Mouse (Mus musculus) lung, embryonic 16.5 days (tissue): ENCODE data around the gene Tut1. TPM values are rescaled to one million over a fixed set of nuclear protein-coding genes. Genes with fewer than 3 reads are reported as not detected.
A peak's percentile ranks its signal among the peaks of the same experiment; 100 is the strongest.
"Not testable (repeated sequence)": the region's sequence is repeated elsewhere in the genome, so short reads cannot be mapped to it uniquely, and the experiment has no call there.

Source experiments
- ATAC-seq: fragments of 200-750 bp; cut with Nextera tagmentation; 2 replicates; pipeline ENCODE4 v1.8.0; 2017; ENCODE audit warnings: low read depth, mild to moderate bottlenecking, moderate library complexity
- H3K27ac ChIP-seq: fragments of 300-500 bp; sonication (generic); 2 replicates; pipeline ENCODE4 v1.5.1; 2014; ENCODE audit warnings: mild to moderate bottlenecking, control low read depth, low read length
- H3K27me3 ChIP-seq: fragments of 300-500 bp; sonication (generic); 2 replicates; pipeline ENCODE4 v1.6.1; 2014; ENCODE audit warnings: low read depth, low read length, mixed read lengths; ENCODE audit not compliant: control insufficient read depth, insufficient read depth
- H3K36me3 ChIP-seq: fragments of 300-500 bp; sonication (generic); 2 replicates; pipeline ENCODE4 v1.6.1; 2014; ENCODE audit warnings: low read length; ENCODE audit not compliant: control insufficient read depth, insufficient read depth
- H3K4me1 ChIP-seq: fragments of 300-500 bp; sonication (generic); replicated peaks from 2 replicates; pipeline ENCODE4 v1.6.1; 2014; ENCODE audit warnings: low read length, mixed read lengths; ENCODE audit not compliant: control insufficient read depth, insufficient read depth
- H3K4me2 ChIP-seq: fragments of 300-500 bp; sonication (generic); 2 replicates; pipeline ENCODE4 v1.6.1; 2014; ENCODE audit warnings: low read depth, low read length, control low read depth
- H3K4me3 ChIP-seq: fragments of 300-500 bp; sonication (generic); 2 replicates; pipeline ENCODE4 v1.5.1; 2014; ENCODE audit warnings: mild to moderate bottlenecking, low read length, control low read depth
- H3K9ac ChIP-seq: fragments of 300-500 bp; sonication (generic); 2 replicates; pipeline ENCODE4 v1.6.1; 2014; ENCODE audit warnings: low read length, control low read depth
- H3K9me3 ChIP-seq: fragments of 300-500 bp; sonication (generic); 2 replicates; pipeline ENCODE4 v1.6.1; 2016; ENCODE audit warnings: low read length; ENCODE audit not compliant: control insufficient read depth
- WGBS: fragments of 180-500 bp; shearing (Covaris S2); extraction: QIAGEN DNeasy Blood & Tissue Kit; methylation state at CpG from one replicate; pipeline ENCODE4 v1.1.7; 2014; 5-methylcytosine and 5-hydroxymethylcytosine counted together
- polyA plus RNA-seq: library from polyadenylated mRNA; unstranded; fragments of >200 nt; fragmentation: Nextera tagmentation; extraction: Ambion mirVana; gene quantifications from 2 replicates; pipeline ENCODE4 v1.2.1, GENCODE M21; 2015

Tut1 gene
- polyA plus RNA-seq, 1 experiment from 2014 or later: 27.5 TPM

GRCm38 (mm10) chr19:8992769-8993624 lies 39.4 kb downstream of the Tut1 start:
- Histone ChIP-seq H3K9me3 (no peaks in the 10 kb centered on the region), H3K4me2 (peak overlapping the region; percentile 66), H3K9ac (peak overlapping the region; percentile 56), H3K4me3 (peak overlapping the region; percentile 34), H3K4me1 (peaks cover 61% of the 10 kb centered on the region), H3K36me3 (no peaks in the 10 kb centered on the region), H3K27me3 (no peaks in the 10 kb centered on the region), H3K27ac (peak overlapping the region; percentile 95)
- ATAC-seq: peak; percentile 8
- WGBS: 32% methylated on average over 12 of the region's 12 CpGs

GRCm38 (mm10) chr19:8993625-8993912 lies 39.9 kb downstream of the Tut1 start:
- Histone ChIP-seq H3K4me3 (no peak overlapping the region), H3K4me2 (peak overlapping the region; percentile 66; the same call in 1 of the 2 replicates), H3K9ac (no peak overlapping the region; the same call in 1 of the 2 replicates), H3K4me1 (peaks cover 61% of the 10 kb centered on the region), H3K27ac (no peak overlapping the region), H3K9me3 (no peaks in the 10 kb centered on the region), H3K36me3 (no peaks in the 10 kb centered on the region), H3K27me3 (no peaks in the 10 kb centered on the region)
- 55% methylated on average over 2 of the region's 2 CpGs for WGBS
- no peak for ATAC-seq

- H3K9me3 ChIP-seq: no peaks in the 10 kb centered on the region
- peaks cover 68% of the 10 kb centered on the region for H3K4me1 ChIP-seq
- WGBS: 76% methylated on average over 10 of the region's 10 CpGs
- no peak overlapping the region for H3K4me2 ChIP-seq
- H3K9ac ChIP-seq: no peak overlapping the region
- H3K4me3 ChIP-seq: no peak overlapping the region
- ATAC-seq: no peak
- H3K36me3 ChIP-seq: no peaks in the 10 kb centered on the region
- no peak overlapping the region for H3K27ac ChIP-seq
- H3K27me3 ChIP-seq: no peaks in the 10 kb centered on the region
Measured at GRCm38 (mm10) chr19:8994813-8995607, 41.4 kb downstream of the Tut1 start.

- Histone ChIP-seq H3K27me3 (no peaks in the 10 kb centered on the region), H3K9ac (no peak overlapping the region), H3K4me2 (no peak overlapping the region), H3K27ac (no peak overlapping the region), H3K9me3 (no peaks in the 10 kb centered on the region), H3K36me3 (peaks cover 12% of the 10 kb centered on the region), H3K4me1 (peaks cover 56% of the 10 kb centered on the region), H3K4me3 (no peak overlapping the region)
- 87% methylated on average over 6 of the region's 6 CpGs for WGBS
- no peak for ATAC-seq
Measured at GRCm38 (mm10) chr19:8996601-8997000, 43.0 kb downstream of the Tut1 start.

- peak; percentile 94 for ATAC-seq
- Histone ChIP-seq H3K27me3 (no peaks in the 10 kb centered on the region), H3K9me3 (no peaks in the 10 kb centered on the region), H3K4me1 (peaks cover 46% of the 10 kb centered on the region), H3K36me3 (peaks cover 21% of the 10 kb centered on the region), H3K4me2 (peak overlapping the region; percentile 33), H3K9ac (peak overlapping the region; percentile 51), H3K27ac (peak overlapping the region; percentile 89), H3K4me3 (no peak overlapping the region)
- 16% methylated on average over 4 of the region's 4 CpGs for WGBS
Measured at GRCm38 (mm10) chr19:8997546-8997945, 43.9 kb downstream of the Tut1 start.

GRCm38 (mm10) chr19:8998546-8998945 lies 44.9 kb downstream of the Tut1 start:
- no peaks in the 10 kb centered on the region for H3K27me3 ChIP-seq
- H3K4me1 ChIP-seq: peaks cover 37% of the 10 kb centered on the region

GRCm38 (mm10) chr19:8999223-8999622 lies 45.6 kb downstream of the Tut1 start:
- Histone ChIP-seq H3K4me3 (no peak overlapping the region), H3K9me3 (no peaks in the 10 kb centered on the region), H3K9ac (no peak overlapping the region), H3K36me3 (peaks cover 34% of the 10 kb centered on the region), H3K27ac (no peak overlapping the region), H3K27me3 (no peaks in the 10 kb centered on the region), H3K4me1 (peaks cover 37% of the 10 kb centered on the region), H3K4me2 (no peak overlapping the region)
- ATAC-seq: no peak
- 75% methylated on average over 4 of the region's 4 CpGs for WGBS

More at GRCm38 (mm10) chr19:8998546-8998945, 44.9 kb downstream of the Tut1 start:
- WGBS: 75% methylated on average over 6 of the region's 6 CpGs
- peaks cover 28% of the 10 kb centered on the region for H3K36me3 ChIP-seq
- H3K9ac ChIP-seq: no peak overlapping the region
- no peaks in the 10 kb centered on the region for H3K9me3 ChIP-seq
- H3K27ac ChIP-seq: peak overlapping the region; percentile 89
- H3K4me2 ChIP-seq: 0 out of 2 replicates have a peak overlapping the region, but pooled peaks have one; percentile 33
- no peak overlapping the region for H3K4me3 ChIP-seq
- no peak for ATAC-seq

GRCm38 (mm10) chr19:9006915-9007314 lies 53.3 kb downstream of the Tut1 start:
- not testable (repeated sequence) for H3K27me3 ChIP-seq, H3K27ac ChIP-seq, H3K9ac ChIP-seq, H3K4me2 ChIP-seq, H3K9me3 ChIP-seq, H3K4me3 ChIP-seq, H3K4me1 ChIP-seq, ATAC-seq
- H3K36me3 ChIP-seq: peaks cover 47% of the 10 kb centered on the region
- 90% methylated on average over 2 of the region's 2 CpGs for whole genome bisulfite sequencing
